Mouse (Mus musculus) left cerebral cortex, adult 11 months (tissue): Measurements from ENCODE around the gene Sel1l3.

ENCODE experiments used
- DNase-seq: peaks from one replicate; pipeline ENCODE4 v3.0.0; 2022; ENCODE audit warnings: low spot score

The Sel1l3 gene

DNA sequence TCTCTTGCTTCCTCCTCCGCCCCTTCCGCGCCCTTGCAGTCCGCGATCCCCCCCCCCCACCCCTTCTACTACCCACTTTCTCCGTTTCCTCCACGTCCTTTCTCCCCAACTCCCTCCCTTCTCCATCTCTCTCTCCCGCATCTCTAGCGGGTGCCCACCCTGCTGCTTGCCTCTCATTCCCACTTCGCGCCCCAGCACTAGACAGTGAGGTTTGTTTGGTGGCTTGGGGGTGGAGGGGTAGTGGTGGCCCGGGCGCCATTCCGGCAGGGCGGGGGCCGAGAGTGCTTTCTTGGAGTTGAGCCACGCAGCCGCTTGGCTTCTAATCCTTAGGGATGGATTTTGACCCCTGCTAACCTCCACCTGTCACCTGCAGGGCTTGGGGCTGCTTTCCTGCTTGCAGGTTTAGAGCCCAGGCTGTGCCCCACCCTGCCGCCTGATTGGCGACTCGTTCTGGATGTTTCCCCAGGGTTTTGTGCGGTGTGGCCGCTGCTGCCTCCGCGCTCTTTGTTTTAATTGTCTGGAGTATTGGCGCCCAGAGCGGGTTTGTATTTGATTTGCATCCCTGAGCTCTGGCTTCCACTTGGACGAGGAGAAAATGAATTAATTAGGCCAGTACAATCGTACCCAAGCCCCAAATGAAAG lies at the start of gene Sel1l3:
Sel1l3 (minus strand) TSS at position 217 of the 642 bp plus-strand sequence.
- no peak for DNase-seq

DNA sequence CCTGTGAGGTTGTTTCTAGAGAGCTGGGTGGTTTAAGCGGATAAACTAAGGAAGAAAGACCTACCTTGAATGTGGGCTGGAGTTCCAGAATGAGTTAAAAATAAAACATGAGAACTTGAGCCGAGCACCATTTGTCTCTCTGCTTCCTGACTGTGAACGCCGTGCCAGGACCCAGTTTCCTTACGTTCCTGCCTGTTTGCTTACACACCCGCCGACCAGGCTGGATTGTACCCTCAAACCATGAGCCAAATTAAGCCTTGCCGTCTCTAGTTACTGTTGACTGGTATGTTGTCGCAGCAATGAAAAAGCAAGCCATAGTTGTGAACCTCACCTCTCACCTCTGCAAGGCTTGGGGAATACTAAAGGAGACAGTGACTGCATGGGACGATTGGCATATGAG lies 48.3 kb upstream of the Sel1l3 start:
- DNase-seq: no peak

DNA sequence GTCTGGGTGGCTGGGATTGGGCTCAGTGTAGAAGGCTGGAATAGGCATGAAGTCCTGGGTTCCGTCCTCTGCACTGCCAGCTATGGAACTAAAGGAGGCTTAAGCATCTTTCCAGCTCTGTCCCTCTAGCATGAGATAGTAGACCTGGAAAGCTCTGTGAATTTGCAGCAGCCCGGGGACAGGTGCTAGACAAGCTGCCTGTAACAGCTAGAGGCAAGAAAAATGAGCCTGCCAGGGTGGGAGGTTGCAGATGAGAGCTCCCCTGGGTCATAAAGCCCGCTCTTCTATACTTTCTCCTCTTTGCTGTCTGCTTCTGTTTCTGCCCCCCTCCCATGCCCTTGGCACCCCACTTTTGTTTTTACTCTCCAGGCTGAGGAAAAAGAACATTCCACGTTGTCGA lies 46.2 kb upstream of the Sel1l3 start:
- DNase-seq: no peak

DNA sequence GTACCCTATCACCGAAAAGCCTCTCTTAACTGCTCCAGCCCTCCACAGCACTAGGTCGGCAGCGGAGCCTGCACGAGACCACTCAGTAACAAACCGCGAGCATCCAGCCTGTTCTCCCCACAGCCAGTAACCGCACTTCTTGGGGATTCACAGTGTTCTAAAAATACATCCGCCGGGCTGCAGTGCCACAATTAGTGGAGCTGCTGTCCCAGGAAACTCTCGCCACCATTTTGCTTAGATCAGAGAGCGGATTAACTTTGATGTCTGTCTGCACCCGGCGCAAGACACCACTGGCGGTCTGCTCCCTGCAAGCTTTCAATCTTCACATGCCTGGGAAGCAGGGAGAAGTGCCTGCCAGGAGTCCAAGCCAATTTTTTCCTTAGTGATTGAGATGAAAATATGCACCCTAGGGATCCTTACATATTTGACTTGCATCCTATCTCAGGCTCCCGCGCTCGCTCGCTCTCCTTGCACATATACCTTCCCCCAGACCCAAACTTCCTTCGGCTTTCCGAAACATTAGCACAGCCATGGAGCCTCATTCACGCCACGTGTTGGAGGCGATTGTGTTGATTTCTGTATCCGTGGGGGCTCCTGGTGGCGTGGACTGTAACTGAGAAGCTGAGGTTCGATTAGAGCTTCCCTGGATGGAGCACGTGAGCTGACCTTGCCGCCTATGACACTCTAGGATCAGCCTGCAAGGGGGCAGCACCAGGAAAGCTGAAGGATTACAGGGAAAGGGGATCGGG lies 44.5 kb upstream of the Sel1l3 start:
- DNase-seq: no peak

DNA sequence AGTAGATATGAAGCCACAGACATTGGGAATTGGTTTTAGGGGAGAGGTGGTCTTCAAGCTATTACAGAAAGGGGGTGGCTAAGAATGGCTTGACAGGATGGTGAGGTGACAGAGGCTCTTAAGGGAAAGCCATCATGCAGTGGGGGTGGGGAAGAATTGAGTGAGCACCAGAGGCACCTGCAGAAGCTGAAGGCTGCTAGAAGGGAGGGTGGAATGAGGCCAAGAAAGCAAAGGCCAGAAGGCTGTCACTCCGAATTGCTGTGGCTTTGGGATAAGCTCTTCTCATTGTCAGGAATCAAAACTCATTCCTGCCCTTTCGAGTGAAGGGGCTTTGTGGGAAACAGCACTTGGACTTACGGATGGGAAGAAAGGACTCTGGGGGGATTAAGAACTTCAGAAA lies 41.1 kb upstream of the Sel1l3 start:
- no peak for DNase-seq

DNA sequence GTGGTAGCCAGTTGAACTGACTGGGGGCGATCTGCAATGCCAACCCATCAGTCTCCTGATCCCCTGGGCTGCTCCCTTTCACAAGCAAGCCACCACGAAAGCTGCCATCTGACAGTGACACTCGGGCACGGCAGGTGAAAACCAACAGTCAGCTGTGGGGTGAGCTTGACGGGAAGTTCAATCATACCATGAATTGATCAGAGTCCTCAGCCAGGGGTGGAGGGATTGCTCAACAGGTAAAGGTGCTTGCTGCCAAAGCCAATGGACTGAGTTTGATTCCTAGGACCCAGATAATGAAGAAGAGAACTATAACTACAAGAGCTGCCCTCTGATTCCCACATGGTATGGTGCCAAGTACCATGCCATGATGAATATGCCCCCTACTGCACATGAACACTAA lies 40.4 kb upstream of the Sel1l3 start:
- DNase-seq: no peak

DNA sequence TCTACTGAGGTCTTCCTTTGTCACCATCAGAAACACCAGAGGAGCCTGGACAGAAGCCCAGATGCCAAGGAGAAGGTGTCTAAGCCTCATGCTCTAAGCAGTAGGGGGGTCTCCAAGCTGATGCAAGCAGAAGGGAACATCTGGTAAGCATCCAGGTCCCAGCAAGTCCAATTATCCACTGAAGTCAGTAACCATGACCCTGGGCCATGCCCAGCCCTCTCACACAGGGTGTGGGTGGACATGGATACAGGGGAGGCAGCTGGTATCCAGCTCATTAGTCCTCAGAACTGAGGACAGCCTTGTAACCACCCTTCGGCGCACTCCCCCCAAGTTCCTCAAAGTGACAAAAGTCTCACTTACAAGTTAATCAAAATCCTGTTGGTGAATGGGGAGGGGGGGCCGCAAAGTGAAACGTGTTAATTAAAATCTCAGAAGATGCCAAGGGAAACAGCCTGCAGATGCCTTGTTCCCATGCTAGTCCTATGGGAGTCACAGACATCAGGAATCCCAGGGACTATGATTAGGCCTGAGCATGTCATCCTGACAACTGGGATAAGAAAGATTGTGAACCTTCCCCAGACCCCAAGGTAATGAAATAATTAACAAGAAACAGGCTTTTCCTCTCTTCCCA lies 35.8 kb upstream of the Sel1l3 start:
- DNase-seq: no peak

DNA sequence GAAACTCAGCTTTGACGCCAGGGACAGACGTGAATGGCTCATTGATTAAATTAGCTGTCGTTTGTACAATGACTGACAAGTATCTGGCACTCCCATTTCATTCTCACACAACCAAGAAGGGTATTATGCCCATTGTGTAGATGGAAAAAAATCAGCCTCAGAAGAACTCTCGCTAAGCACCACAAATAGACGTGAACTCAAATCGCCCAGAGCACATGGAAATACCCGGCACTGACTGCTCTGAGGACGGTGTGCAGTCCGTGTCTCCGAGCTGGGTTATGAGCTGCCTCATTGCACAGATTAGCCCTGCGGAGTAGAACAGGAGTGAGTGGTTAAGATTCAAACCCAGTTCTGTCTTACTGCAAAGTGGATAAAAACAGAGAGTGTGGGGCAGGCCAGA lies 34.8 kb upstream of the Sel1l3 start:
- DNase-seq: no peak

DNA sequence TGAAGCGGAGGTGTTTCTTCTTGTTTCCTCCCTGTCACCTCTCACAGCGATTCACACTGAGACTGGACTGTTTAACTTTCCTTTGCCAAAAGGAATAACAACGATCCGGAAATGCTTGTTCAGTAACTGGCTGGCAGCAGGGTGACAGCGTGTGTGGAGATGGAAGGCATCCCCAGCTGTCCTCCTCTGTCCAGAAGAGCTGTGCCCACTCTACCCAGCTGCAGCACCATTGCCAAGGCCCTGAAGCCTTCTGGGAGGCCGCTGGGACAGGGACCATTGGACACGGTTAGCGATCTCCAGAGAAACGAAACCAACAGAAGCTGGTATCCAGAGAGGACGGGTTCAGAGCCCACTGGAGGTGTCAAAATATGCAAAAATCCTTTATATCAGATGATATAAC lies 30.2 kb upstream of the Sel1l3 start:
- no peak for DNase-seq

DNA sequence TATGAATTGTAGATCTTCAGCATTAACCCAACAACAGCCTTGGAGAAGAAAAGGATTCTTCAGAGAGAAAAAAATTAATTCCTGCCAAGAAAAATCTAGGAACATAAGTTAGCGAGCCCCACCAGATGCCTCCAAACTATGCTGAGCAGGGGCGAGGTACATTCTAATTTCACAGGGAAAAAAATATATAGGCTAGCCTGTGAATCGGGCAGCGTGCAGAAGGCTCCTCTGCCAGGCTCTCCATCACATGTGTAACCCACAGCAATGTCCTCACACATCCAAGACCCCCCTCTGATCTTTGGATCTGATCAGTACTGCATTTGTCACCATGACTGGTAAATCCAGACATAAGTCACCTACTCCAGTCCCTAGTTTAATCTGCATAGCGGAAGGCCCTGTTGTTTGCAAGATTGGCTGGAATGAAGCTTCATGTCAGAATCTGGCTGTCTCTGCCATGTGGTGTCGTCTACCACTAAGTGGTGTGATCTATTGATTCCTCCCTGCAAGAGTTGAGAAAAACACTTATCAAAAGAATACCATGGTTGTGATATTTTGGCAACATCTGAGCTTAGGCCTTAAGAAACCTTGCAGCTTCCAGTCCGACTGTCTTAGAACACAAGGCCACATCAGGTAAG lies 29.3 kb upstream of the Sel1l3 start:
- no peak for DNase-seq

DNA sequence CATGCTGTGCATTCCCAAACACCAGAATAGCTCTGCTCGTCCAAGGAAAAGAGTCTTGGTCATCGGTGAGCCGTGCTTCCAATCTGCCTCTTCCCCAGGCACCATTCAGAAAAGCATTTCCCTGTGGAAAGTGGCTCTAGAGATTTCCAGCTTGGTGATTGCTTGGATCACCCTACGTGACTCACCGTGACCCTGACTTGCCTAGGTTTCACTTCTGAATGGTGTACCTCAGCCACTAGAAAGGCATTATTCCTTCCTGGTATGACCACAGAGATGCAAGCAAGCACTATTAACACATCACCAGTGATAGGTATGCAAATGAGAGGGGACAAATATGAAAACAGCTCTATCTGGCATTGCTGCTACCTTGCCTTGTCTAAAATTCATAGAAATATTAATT lies 28.2 kb upstream of the Sel1l3 start:
- DNase-seq: no peak

DNA sequence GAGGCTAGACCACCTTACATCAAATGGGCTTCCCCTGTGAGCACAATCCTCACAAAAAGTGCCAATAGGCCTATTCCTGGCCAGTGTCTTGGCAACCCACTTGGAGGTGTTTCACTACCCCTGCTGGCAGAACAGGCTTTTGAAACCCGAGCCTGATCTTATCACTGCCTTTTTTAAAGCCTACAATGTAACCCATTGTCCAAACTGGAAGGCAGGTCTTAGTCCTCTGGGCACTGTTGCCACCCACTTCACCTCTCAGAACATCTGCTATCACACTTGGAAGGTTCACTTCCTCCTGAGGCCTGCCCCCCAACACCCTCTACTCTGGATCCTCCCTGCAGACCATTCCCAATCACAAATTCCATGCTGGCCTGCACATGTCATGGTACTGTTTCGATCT lies 27.4 kb upstream of the Sel1l3 start:
- DNase-seq: no peak

DNA sequence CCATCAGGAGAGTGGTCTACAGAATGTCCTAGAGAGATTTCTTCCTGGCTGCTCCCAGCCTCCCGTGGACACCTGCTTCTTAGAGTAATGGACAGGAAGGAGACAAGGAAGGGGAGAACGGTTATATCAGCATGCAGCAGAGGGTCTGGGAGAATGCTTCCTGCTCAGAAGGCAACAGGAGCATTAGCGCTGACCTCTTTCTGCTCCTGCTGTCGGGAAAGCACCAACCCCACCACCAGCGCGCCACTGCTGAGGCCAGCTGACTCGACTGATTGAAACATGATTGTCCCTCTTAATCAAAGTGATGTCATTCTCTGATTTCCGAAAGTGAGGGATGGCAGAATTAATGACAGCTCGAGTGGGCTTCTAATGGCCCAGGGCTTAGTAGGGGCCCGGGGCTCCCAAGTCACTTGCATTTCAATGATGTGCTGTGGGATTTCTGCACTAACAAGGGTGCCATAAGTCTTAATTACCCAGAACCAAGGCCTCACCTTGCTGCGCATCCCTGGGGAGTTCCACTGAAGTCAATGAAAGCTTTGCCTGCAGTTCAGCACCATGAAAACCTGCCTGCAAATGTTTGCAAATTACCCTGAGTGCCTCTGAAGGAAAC lies 26.2 kb upstream of the Sel1l3 start:
- no peak for DNase-seq

DNA sequence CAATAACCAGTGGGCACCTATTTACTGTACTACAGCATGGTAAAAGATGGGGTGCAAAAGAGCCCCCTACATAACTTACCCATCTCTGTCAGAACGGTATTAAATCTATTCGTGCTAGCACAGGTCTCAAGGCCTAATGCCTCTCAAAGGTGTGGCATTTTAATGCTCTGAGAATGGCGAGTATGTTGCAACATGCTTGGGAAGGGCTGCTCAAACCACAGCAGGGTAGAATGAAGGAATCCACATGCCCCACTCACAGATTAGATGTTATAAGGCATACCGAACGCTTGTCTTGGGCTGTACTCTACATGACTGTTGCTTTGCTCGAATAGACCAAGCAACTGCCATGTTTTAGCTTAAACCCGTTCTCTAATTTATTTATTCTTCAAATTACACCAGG lies 25.5 kb upstream of the Sel1l3 start:
- no peak for DNase-seq

DNA sequence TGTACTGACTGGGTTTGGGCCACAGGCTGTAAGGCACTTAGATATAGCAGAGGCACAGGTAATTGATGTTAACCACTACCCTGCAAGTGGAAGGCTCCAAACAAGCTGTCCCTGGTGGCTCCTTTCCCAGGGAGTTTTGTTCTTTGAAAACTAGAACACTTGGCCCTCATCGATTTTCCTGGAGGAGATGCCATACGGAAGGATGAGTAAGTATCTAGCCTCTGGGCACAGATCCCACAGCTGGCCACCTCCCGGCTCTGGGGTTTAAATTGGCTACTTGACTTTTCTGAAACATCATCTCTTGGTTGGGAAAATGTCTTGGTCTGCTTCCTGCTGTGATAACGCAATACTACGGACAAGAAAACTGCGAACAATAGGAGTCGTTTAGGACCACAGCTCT lies 25.0 kb upstream of the Sel1l3 start:
- no peak for DNase-seq

DNA sequence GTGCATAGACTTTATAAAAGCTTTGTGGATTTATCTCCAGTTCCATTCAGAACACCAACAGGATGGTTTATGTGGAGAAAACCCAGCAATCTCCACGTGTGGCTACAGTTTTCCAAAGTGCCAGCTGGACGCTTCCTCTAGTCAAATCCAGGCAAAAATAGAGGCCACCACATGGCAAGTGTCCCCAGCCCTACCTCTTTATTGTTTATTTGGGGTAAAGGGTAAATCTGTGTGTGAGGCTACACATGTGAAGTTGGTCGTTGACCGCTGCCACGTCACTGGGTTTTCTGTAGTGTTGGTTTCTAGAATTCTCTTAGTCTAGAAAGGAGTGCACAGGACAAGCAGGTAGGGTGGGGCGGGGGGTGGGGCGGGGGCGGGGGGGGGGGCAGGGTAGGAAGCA lies 23.0 kb upstream of the Sel1l3 start:
- no peak for DNase-seq

DNA sequence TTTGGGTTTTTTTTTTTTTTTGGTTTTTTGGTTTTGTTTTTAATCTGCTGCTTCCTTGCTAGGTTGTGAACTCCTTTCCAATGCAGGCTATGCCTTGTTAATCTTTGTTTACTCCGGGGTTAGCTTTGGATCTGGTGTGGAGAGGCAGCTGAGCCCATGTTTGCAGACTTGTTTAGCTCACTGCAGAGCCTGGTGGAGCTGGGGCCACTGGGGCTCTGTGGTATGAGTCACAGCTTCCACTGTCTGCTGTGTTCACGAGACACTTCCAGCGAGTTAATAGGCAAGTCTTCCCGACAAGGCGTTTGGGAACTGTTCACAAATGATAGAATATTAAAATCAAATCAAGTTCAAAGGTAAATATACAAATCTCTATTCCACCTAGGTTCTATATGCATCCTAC lies 22.4 kb upstream of the Sel1l3 start:
- DNase-seq: no peak

DNA sequence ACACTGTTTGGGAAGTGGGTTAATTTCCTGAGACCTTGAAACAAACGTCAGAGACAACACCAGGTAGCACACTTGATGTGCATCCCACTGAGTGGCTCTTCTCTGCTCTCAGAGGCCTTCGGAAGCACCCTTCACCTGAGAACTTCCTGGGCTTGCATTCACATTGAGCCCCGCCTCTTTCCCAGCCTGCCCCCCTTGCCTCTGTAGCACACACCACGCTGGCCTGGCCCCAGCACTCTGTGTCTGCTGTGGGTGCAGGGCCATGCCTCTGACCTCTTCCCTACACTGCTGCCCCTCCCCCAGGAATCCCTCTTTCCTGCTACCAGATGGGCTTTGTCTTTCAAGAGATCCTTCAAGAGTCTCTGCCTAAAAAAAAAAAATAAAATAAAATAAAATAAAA lies 21.8 kb upstream of the Sel1l3 start:
- DNase-seq: no peak

DNA sequence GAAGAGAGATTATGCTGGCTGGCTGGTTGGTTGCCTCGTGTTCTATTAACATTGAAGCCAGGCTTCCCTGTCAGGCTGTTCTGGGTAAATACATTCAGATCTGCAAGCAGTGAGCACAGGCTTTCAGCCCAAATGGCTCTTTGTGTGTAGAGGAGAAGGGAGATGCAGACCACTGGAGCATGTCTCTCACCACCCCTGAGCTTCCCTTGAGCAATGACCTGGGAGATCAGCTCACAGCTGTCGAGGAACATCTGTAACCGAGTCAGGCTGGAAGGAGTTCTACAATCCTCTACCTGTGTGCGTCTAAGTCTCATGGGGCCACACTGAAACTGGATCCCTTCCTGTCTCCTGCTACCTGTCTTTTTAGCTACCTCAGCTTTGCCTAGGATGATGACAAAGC lies 16.8 kb upstream of the Sel1l3 start:
- DNase-seq: no peak

DNA sequence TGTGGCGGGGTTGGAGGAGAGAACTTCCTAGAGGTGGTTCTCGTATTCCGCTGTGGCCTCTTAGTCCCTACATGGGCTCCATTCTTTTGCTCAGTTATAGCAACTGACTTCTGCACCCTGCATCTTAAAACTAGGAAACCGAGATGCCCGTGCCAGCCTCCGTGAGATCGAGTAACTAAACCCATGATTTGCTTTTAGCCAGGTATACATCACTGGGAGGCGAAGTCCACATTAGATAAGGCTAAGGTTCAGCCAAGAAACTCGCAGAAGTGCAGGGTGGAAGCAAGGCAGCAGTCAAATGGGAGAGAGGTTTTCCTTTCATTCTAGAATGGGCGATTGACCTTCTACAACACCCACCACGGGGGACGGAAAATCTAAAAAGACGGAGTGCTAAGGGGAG lies 11.7 kb upstream of the Sel1l3 start:
- DNase-seq: no peak

DNA sequence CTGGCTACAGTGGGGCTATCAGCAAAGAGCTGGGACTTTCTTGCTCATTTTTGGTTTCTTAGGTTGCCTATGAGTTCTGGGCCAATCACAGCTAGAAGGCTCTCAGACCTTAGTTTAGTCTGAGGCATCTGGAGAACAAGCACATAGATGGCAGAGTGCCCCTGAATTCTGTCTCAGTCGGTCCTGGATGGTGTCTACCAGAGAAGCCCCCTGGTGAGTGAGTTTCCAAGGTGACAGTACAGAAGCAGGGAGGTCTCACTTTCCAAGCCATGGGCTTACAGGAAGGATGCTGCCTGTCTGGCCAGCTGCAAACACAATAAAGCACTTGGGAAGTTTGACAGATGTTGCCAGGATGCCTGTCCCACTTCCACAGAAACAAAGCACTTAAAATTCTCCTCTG lies 1.1 kb upstream of the Sel1l3 start:
- DNase-seq: no peak

DNA sequence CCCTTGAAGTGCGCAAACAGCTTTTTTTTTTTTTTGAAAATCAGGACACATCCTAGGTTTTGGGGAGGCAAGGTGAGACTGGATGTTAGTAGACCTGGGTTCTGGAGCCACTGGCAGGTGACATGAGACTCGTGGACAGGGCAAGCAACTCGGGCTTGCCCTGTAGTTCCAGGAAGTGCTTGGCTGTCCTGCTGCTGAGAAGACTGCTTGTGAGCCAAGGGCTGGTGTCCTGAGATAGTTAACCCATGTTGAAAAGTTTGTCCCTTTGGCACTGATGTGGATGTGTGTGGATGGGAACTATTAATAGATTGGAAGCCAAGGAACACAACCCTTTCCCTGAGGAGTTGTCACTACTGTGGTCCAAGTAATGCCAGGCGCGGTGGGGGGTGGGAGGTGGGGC lies 635 bp upstream of the Sel1l3 start:
- DNase-seq: no peak
